Mouse (Mus musculus): ENCODE measurements at regions not wholly inside any gene's neighbourhood (a gene's known extent, or its start where the extent isn't known, plus 50 kb on each side); places are given as distances from the start of the nearest gene placed in this dataset.

DNA sequence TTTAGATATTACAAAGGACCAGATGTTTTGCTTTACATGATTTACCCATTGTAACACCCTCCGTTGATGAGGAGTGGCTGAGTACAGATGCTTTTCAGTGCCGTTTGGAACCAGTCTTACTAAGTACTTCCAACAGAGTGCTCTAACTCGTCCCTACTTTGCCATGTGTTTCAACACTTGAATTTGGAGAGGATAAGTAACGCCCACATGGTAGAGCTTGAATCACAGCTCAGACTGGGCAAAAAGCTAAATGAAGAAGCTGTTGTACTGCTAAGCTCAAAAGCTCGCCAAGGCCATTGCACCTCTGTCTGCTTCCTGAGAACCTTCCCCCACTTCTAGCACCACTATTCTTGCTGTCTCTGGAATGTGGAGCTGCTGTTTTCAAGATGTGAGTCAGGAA lies 471.1 kb downstream of the Nfib start:
- DNase-seq (ENCODE audit: low spot score in 2 of 2): no peak

- DNase-seq (ENCODE audit: low spot score in 2 of 2): no peak
Observed at GRCm38 (mm10) chr4:82226197-82227119, 479.1 kb downstream of the Nfib start.

DNA sequence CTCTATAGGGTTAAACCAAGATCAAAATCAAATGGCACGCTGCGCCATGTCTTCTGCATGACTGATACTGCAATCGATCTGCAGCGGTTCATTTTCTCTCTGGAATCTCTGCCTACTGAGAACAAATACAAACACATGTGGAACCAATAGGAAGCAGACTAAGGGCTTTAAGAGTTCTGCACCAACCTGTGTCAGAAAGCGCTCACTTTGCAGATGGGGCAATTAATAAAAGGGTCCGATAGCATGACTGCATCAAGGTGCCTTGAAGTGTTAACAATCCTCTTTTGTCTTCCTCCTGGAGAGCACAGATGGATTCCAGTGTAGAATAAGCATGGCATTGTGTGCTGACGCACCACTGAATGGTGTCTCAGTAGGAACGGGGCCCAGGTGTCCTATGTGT lies 484.8 kb downstream of the Nfib start:
- DNase-seq (ENCODE audit: low spot score in 2 of 2): no peak

DNA sequence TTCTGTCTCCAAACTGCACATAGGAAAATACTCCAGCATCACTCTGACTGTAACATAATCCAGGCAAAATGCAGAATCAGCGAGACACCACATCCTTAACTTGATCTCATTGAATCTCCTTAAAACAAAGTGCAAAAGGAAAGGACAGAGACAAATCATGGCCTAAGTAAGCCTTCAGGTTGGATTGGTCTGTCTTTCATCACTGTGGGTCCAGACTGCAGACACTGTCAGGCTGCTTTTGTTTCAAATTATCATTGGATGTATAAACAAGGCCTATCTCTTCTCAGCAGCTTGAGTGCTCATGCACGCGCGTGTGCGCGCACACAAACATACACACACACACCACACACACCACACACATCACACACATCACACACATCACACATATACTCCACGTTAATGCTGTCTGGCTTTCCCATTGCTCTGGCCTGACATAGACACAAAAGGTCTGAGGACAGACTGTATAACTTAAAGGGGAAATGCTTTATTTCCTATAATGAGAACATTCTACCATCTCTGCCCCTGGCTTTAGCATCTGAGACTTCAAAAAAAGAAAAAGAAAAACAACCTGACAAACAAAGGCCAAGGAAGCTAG lies 485.3 kb downstream of the Nfib start:
- DNase-seq (ENCODE audit: low spot score in 2 of 2): no peak

- DNase-seq (ENCODE audit: low spot score in 2 of 2): no peak
Observed at GRCm38 (mm10) chr4:82218616-82219015, 486.9 kb downstream of the Nfib start.

DNA sequence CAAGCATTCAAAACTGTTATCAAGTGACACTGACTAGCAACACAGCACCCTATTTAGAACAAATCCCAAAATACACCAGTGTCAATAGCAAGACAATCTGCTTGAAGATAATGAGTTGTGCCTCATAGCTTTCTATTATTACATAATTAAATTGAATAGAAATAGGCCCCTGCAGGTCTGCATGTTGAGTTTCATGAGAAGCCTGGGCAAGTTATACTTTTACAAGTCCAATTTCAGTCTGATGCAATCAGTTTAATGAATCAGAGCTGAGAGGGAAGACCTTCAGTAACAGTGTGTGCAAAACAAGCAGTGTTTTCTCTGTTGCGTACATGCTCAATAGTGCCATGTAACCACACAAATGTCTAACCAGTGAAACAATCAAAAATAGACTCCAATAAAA lies 498.5 kb downstream of the Nfib start:
- DNase-seq (ENCODE audit: low spot score in 2 of 2): no peak

DNA sequence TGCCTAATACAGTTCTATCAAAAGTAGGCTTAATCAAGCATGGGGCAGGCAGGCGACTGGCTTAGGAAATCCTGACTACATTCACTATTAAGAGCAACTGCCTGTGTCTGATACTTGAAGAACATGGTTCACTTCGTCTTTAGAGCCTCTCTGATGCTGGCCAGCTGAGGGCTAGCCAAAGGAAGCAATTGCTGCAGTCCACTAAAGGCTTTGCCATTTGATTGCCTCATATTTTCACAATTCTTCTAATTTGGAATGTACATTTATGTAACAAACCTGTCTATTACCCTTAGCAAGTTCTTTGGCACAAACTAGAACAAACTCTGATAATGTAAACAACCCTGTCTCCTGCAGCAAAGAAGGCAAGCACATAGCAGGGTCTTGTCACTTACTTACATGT lies 505.2 kb downstream of the Nfib start:
- DNase-seq (ENCODE audit: low spot score in 2 of 2): no peak

- DNase-seq (ENCODE audit: low spot score in 2 of 2): no peak
Observed at GRCm38 (mm10) chr4:82199118-82199517, 506.4 kb downstream of the Nfib start.

DNA sequence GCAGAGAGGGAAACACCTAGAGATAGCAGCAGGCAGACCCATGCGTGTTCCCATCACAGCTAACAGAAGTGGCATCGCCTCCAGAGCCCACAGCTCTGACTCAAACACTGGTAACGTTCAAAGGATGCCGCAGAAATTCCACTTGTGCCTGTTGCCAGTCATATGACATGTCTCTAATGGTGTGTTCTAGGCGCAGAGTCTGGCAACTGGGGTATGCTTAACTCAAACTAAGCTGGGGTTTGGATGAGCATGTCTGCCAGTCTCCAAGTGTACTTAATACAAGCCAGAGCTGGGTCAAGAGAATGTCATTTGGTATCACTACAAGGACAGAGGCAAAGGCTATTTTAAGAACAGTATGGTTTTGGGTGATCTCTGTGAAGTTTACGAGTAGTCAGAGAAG lies 507.9 kb downstream of the Nfib start:
- DNase-seq (ENCODE audit: low spot score in 2 of 2): no peak

GRCm38 (mm10) chr4:82196024-82196647 lies 509.4 kb downstream of the Nfib start:
- DNase-seq (ENCODE audit: low spot score in 2 of 2): no peak

DNA sequence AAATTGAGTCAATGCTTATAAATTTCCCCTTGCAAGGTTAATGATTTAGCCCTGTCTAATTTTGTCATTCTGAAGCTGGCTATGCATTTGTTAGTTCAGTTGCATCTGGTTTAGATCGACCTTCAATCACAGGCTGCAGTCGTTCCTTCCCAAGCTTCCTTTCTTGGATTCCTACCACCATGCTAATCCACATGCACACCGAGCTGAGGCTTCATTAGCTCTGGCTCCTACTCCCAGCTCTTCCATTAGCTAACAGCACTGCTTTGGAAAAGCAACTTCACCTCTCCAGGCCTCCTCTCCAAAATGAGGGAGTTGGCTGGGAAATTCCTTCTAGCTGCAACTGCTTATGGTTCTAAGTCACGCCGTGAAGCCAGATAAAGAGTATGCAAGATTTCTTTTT lies 511.6 kb downstream of the Nfib start:
- DNase-seq (ENCODE audit: low spot score in 2 of 2): no peak

- no peak for DNase-seq (ENCODE audit: low spot score in 2 of 2)
Observed at GRCm38 (mm10) chr4:82186892-82187291, 518.7 kb downstream of the Nfib start.

DNA sequence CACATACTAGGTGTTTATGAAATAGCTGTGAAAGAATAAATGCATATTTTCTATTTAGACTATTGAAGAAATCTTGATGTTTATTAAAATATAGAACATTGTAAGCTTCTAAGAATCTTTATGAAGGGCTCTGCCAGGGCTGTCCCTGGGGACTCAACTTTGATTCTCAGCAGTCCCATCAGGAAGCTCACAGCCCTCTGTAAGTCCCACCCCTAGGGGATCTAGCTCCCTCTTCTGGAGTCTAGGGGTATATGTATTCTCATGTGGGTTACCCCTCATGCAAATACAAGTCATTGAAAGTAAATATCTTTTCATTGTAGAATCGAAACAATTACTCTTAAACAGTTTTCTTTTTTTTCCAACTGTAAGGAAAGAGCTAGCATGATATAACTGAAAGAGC lies 521.6 kb downstream of the Nfib start:
- no peak for DNase-seq (ENCODE audit: low spot score in 2 of 2)

- DNase-seq (ENCODE audit: low spot score in 2 of 2): no peak
Observed at GRCm38 (mm10) chr4:82178112-82178511, 527.4 kb downstream of the Nfib start.

GRCm38 (mm10) chr4:82176723-82177122 lies 528.8 kb downstream of the Nfib start:
- DNase-seq (ENCODE audit: low spot score in 2 of 2): no peak

- DNase-seq (ENCODE audit: low spot score in 2 of 2): no peak
Observed at GRCm38 (mm10) chr4:82173461-82174085, 532.0 kb downstream of the Nfib start.

GRCm38 (mm10) chr4:82170930-82171329 lies 534.6 kb downstream of the Nfib start:
- DNase-seq (ENCODE audit: low spot score in 2 of 2): no peak

GRCm38 (mm10) chr4:82168032-82168431 lies 537.5 kb downstream of the Nfib start:
- no peak for DNase-seq (ENCODE audit: low spot score in 2 of 2)

DNA sequence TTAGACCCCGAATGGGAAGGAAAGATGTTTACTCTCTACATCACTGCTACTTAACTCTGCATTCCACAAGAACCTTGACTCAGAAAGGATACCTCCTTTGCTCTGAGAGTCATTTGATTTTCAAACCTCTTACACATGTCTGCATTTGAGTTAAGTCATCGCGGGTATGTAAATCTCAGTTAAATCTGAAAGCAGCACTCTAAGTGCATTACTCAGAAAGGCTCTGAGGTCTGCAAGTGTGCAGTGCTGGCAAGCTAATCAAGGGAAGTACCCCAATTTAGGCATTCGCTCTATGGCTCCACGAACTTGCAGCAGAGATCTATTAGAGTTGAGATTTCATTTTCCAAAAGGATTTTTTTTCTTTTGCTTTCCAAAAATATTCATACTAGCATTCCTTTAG lies 538.2 kb downstream of the Nfib start:
- no peak for DNase-seq (ENCODE audit: low spot score in 2 of 2)

DNA sequence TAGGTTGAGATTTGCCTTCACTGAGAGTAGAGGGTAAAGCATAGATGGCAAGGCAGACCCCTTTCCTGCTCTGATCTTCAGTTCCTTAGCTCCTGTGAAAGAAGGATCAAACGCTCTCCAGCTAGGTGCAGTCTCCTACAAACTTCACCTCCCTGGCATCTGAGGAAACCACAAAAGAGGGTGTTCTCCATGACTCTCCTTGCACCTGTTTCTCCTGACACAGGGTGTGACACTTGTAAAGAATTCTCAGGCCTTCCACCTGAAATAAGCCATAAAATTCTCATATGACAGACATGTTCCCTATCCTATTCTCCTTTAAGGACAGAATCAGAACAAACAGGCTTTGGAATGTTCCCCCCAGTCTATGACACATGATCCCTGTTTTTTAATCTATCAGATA lies 538.7 kb downstream of the Nfib start:
- DNase-seq (ENCODE audit: low spot score in 2 of 2): no peak

- DNase-seq (ENCODE audit: low spot score in 2 of 2): no peak
Observed at GRCm38 (mm10) chr4:82166087-82166486, 539.5 kb downstream of the Nfib start.

DNA sequence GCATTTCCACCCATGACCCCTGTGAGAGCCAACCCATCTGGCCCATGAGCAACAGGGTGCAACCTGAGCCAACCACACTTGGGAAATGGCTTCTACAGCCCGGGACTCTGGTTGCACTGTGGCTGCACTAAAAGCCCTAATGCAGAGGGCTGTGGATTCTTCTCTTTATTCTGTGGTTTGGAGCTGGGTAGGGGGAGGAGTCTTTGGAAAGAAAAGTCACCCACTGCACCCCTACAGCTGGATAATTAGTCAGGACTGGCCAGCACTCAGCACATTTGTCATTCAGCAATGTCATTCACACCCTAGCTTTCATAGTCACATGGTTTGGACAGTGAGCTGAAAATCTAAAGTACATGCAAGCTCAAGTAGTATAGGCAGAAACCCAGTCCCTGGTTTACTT lies 541.5 kb downstream of the Nfib start:
- no peak for DNase-seq (ENCODE audit: low spot score in 2 of 2)
